Mouse (Mus musculus) thymus, adult 2 months (tissue): Measurements from ENCODE around the gene Sptbn4.

ENCODE experiments used
- CTCF ChIP-seq: fragments of 200-500 bp; IDR thresholded peaks from 2 replicates; pipeline ENCODE4 v1.5.1; 2012; ENCODE audit warnings: mild to moderate bottlenecking, control low read depth, low read length, moderate library complexity, borderline replicate concordance; ENCODE audit not compliant: control insufficient read depth, poor library complexity, insufficient read depth; ENCODE audit errors: extremely low read depth
- POLR2A ChIP-seq: fragments of 200-500 bp; IDR thresholded peaks from 2 replicates; pipeline ENCODE4 v1.6.1; 2012; ENCODE audit warnings: mild to moderate bottlenecking, low read length, control low read depth, moderate library complexity; ENCODE audit not compliant: control insufficient read depth, poor library complexity, insufficient read depth; ENCODE audit errors: extremely low read depth

DNA sequence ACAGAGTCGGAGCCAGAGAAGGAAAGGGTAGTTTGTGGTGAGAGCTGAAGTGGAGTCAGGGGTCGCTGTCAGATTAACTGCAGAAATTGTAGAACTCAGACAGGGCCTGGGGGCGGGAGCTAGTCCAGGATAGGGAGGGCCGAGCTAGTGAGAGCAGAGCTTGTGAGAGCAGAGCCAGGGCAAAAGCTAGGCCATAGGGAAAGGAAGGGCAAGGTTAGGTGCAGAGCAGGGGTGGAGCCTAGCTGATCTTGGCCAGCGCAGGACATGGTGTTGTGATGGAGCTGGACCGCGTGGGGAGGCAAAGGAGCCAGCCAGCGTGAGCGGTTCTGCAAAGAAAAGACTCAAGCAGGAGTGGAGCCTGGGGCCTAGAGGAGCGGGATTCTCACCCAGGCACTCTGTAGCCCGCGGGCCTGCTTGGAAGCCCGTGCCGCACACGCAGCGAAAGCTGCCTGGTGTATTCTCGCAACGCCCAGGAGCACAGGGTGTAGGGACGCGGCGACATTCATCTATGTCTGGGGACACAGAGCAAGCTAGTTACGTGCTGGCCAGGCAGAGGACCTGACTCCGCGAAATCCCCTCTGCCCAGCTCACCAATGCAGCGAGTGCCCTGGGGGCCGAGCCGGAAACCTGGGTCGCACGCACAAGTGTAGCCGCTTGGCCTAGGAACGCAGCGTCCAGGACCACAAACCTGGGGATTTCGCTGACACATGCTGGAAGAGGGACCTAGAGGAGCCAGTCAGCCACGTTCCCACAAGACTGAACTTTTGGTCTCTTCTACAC lies 121.2 kb downstream of the Sptbn4 start:
- TF ChIP-seq CTCF = no peak
- TF ChIP-seq POLR2A = no peak
